Mouse (Mus musculus) limb, embryonic 11.5 days (tissue): ENCODE measurements at regions not wholly inside any gene's neighbourhood (a gene's known extent, or its start where the extent isn't known, plus 50 kb on each side); places are given as distances from the start of the nearest gene placed in this dataset.

ENCODE experiments used
- ATAC-seq: fragments of 200-750 bp; cut with Nextera tagmentation; 2 replicates; pipeline ENCODE4 v1.8.0; 2017; ENCODE audit warnings: low read depth; ENCODE audit not compliant: insufficient number of reproducible peaks, low FRiP score, low TSS enrichment
- DNase-seq: peaks from one replicate; pipeline ENCODE4 v3.0.0-alpha.2; 2015; ENCODE audit warnings: low spot score
- H3K27ac ChIP-seq: fragments of 300-500 bp; sonication (generic); replicated peaks from 2 replicates; pipeline ENCODE4 v1.5.1; 2014; ENCODE audit warnings: low read depth, mild to moderate bottlenecking, low read length
- H3K27me3 ChIP-seq: fragments of 300-500 bp; sonication (generic); 2 replicates; pipeline ENCODE4 v1.6.1; 2014; ENCODE audit warnings: mild to moderate bottlenecking, low read length, mixed read lengths; ENCODE audit not compliant: control insufficient read depth, insufficient read depth
- H3K36me3 ChIP-seq: fragments of 300-500 bp; sonication (generic); 2 replicates; pipeline ENCODE4 v1.6.1; 2014; ENCODE audit warnings: mild to moderate bottlenecking, low read length, moderate library complexity, mixed read lengths; ENCODE audit not compliant: control insufficient read depth, insufficient read depth
- H3K4me1 ChIP-seq: fragments of 300-500 bp; sonication (generic); 2 replicates; pipeline ENCODE4 v1.6.1; 2014; ENCODE audit warnings: low read length, mixed read lengths; ENCODE audit not compliant: control insufficient read depth, insufficient read depth
- H3K4me2 ChIP-seq: fragments of 300-500 bp; sonication (generic); 2 replicates; pipeline ENCODE4 v1.6.1; 2014; ENCODE audit warnings: low read depth, mild to moderate bottlenecking, moderate library complexity; ENCODE audit not compliant: severe bottlenecking
- H3K4me3 ChIP-seq: fragments of 300-500 bp; sonication (generic); 2 replicates; pipeline ENCODE4 v1.5.1; 2014; ENCODE audit warnings: low read depth, low read length
- H3K9ac ChIP-seq: fragments of 300-500 bp; sonication (generic); 2 replicates; pipeline ENCODE4 v1.6.1; 2014; ENCODE audit warnings: mild to moderate bottlenecking, low read length
- H3K9me3 ChIP-seq: fragments of 300-500 bp; sonication (generic); 2 replicates; pipeline ENCODE4 v1.6.1; 2016; ENCODE audit warnings: low read length; ENCODE audit not compliant: control insufficient read depth
- WGBS: fragments of 180-500 bp; shearing (Covaris S2); extraction: QIAGEN DNeasy Blood & Tissue Kit; methylation state at CpG from one replicate; pipeline ENCODE4 v1.1.7; 2014; 5-methylcytosine and 5-hydroxymethylcytosine counted together

- Histone ChIP-seq H3K27ac (no peak overlapping the region), H3K9ac (no peak overlapping the region), H3K4me2 (no peak overlapping the region), H3K27me3 (peaks cover 7% of the 10 kb centered on the region; the same call in 1 of the 2 replicates), H3K4me3 (no peak overlapping the region), H3K9me3 (no peaks in the 10 kb centered on the region), H3K4me1 (no peaks in the 10 kb centered on the region), H3K36me3 (no peaks in the 10 kb centered on the region)
- ATAC-seq (no peak), DNase-seq (no peak)
- 63% methylated on average over 1 of the region's 1 CpGs for WGBS
Measured at GRCm38 (mm10) chrX:142456022-142456421, 65.7 kb upstream of the Acsl4 start.

GRCm38 (mm10) chrX:142464174-142464573, 73.8 kb upstream of the Acsl4 start:
- H3K4me1 ChIP-seq = no peaks in the 10 kb centered on the region
- 68% methylated on average over 2 of the region's 2 CpGs for WGBS
- H3K4me2 ChIP-seq = no peak overlapping the region
- no peak overlapping the region for H3K9ac ChIP-seq
- H3K27me3 ChIP-seq = peaks cover 18% of the 10 kb centered on the region; the same call in 1 of the 2 replicates
- no peaks in the 10 kb centered on the region for H3K9me3 ChIP-seq
- no peak overlapping the region for H3K27ac ChIP-seq
- DNase-seq (no peak), ATAC-seq (no peak)
- no peaks in the 10 kb centered on the region for H3K36me3 ChIP-seq
- H3K4me3 ChIP-seq = no peak overlapping the region

GRCm38 (mm10) chrX:142464756-142465155, 74.4 kb upstream of the Acsl4 start:
- 71% methylated on average over 6 of the region's 6 CpGs for WGBS
- no peak overlapping the region for H3K27ac ChIP-seq
- ATAC-seq (no peak), DNase-seq (no peak)
- H3K9me3 ChIP-seq = no peaks in the 10 kb centered on the region
- no peak overlapping the region for H3K4me3 ChIP-seq
- no peaks in the 10 kb centered on the region for H3K36me3 ChIP-seq
- no peaks in the 10 kb centered on the region for H3K4me1 ChIP-seq
- no peak overlapping the region for H3K9ac ChIP-seq
- H3K4me2 ChIP-seq = no peak overlapping the region
- peaks cover 18% of the 10 kb centered on the region; the same call in 1 of the 2 replicates for H3K27me3 ChIP-seq

- Histone ChIP-seq H3K9me3 (no peaks in the 10 kb centered on the region), H3K9ac (no peak overlapping the region), H3K27me3 (0 out of 2 replicates have a peak, but pooled peaks cover 13% of the 10 kb centered on the region), H3K4me3 (no peak overlapping the region), H3K36me3 (no peaks in the 10 kb centered on the region), H3K4me1 (no peaks in the 10 kb centered on the region), H3K4me2 (no peak overlapping the region), H3K27ac (no peak overlapping the region)
- ATAC-seq (no peak), DNase-seq (no peak)
- WGBS = 54% methylated on average over 5 of the region's 5 CpGs
Measured at GRCm38 (mm10) chrX:142467850-142468256, 77.5 kb upstream of the Acsl4 start.

GRCm38 (mm10) chrX:142468388-142468787, 78.1 kb upstream of the Acsl4 start:
- Histone ChIP-seq H3K4me2 (no peak overlapping the region), H3K27me3 (0 out of 2 replicates have a peak, but pooled peaks cover 11% of the 10 kb centered on the region), H3K27ac (no peak overlapping the region), H3K4me3 (no peak overlapping the region), H3K36me3 (no peaks in the 10 kb centered on the region), H3K9ac (no peak overlapping the region), H3K9me3 (no peaks in the 10 kb centered on the region), H3K4me1 (no peaks in the 10 kb centered on the region)
- ATAC-seq (no peak), DNase-seq (no peak)
- WGBS = 56% methylated on average over 4 of the region's 4 CpGs

GRCm38 (mm10) chrX:142469048-142469634, 78.8 kb upstream of the Acsl4 start:
- H3K27me3 ChIP-seq = 0 out of 2 replicates have a peak, but pooled peaks cover 10% of the 10 kb centered on the region

GRCm38 (mm10) chrX:142470083-142470482, 79.7 kb upstream of the Acsl4 start:
- no peaks in the 10 kb centered on the region for H3K9me3 ChIP-seq
- H3K4me3 ChIP-seq = no peak overlapping the region
- 0 out of 2 replicates have a peak, but pooled peaks cover 10% of the 10 kb centered on the region for H3K27me3 ChIP-seq
- no peak for ATAC-seq
- DNase-seq = no peak
- no peak overlapping the region for H3K4me2 ChIP-seq
- no peaks in the 10 kb centered on the region for H3K4me1 ChIP-seq
- WGBS = 73% methylated on average over 1 of the region's 1 CpGs
- no peak overlapping the region for H3K9ac ChIP-seq
- H3K36me3 ChIP-seq = no peaks in the 10 kb centered on the region
- no peak overlapping the region for H3K27ac ChIP-seq

More at GRCm38 (mm10) chrX:142469048-142469634, 78.8 kb upstream of the Acsl4 start:
- no peaks in the 10 kb centered on the region for H3K36me3 ChIP-seq
- H3K27ac ChIP-seq = no peak overlapping the region
- no peak for ATAC-seq
- no peak overlapping the region for H3K4me2 ChIP-seq
- WGBS = 17% methylated on average over 7 of the region's 7 CpGs
- DNase-seq = peak; percentile 22
- no peak overlapping the region for H3K4me3 ChIP-seq
- H3K9me3 ChIP-seq = no peaks in the 10 kb centered on the region
- no peaks in the 10 kb centered on the region for H3K4me1 ChIP-seq
- no peak overlapping the region for H3K9ac ChIP-seq

- Histone ChIP-seq H3K9ac (no peak overlapping the region), H3K4me3 (no peak overlapping the region), H3K9me3 (no peaks in the 10 kb centered on the region), H3K4me1 (no peaks in the 10 kb centered on the region), H3K36me3 (no peaks in the 10 kb centered on the region), H3K27me3 (peaks cover 13% of the 10 kb centered on the region), H3K4me2 (no peak overlapping the region), H3K27ac (no peak overlapping the region)
- ATAC-seq (no peak), DNase-seq (no peak)
- 84% methylated on average over 5 of the region's 5 CpGs for WGBS
Measured at GRCm38 (mm10) chrX:142481203-142481815, 91.0 kb upstream of the Acsl4 start.
